Mouse (Mus musculus): ENCODE results near the gene Crybb1.

GRCm38 (mm10) chr5:112264099-112264498 lies 8.5 kb downstream of the Crybb1 start:
- TF ChIP-seq CTCF (IDR thresholded peaks at IDR 0.05; ENCODE audit: low read depth, low read length) (no peak), POLR2AphosphoS5 (IDR thresholded peaks at IDR 0.05; ENCODE audit: insufficient replicate concordance, low read depth, low read length) (no peak), GATA1 (IDR thresholded peaks at IDR 0.05; ENCODE audit: borderline replicate concordance, low read length) (no peak), TAL1 (conservative IDR thresholded peaks at IDR 0.05; ENCODE audit: low read depth, low read length) (no peak)

All from G1E (cell line).